Mouse (Mus musculus): ENCODE measurements around the gene Ift172. TPM values are rescaled to one million over a fixed set of nuclear protein-coding genes. Genes with fewer than 3 reads are reported as not detected.
A peak's percentile ranks its signal among the peaks of the same experiment; 100 is the strongest.

Ift172 gene
- 41.6 and 44.3 TPM in 2 replicates for polyA plus RNA-seq (2015; fragmentation: Nextera tagmentation; extraction: Ambion mirVana)

DNA sequence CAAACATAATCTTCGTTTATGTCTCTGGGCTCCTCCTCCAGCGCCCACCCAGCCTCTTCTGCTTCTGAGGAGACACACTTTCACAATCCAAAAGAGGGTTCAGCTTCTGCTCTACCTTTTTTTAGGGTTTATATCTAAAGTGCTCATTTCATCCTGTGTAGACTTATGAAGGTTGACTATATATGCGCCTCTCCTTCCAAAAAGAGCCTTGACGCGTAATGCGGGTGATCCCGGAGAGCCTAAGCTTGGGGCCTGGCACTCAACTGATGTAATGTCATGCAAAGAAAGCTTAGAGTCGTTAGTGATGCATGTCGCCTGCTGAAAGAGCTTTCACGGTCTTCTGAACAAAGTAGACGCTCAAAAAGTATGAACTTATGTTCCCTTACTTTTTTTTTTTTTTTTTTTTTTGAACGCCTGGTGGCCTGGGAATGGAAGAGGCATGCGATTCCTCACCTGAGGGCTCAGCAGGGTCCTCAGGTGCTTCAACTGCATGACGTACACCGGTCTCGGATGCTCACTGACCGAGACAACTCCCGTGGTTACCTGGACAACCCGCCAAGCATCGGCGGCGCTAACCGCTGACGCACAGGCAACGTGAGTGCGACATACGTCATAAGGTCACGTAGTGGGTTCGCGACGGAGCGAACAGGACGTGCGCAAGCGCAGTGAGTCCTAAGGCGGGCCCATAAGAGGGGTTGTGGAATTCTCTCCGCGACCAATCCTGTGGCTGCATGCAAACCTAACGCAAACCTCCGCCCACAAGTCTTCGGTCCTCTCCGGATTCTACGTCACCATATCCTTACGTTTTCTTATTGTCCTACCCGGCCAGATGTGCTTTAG, at the start of gene Ift172:
Gene Ift172 (minus strand): TSS at position 596 of the 840 bp plus-strand sequence.
- Histone ChIP-seq H3K27ac (ENCODE audit: low read length) (peak within 1 kb of the TSS; percentile 81), H3K36me3 (ENCODE audit: control insufficient read depth, insufficient read depth, low read length) (no peaks in the 10 kb centered on the region; the same call in 1 of the 2 replicates), H3K4me1 (replicated peaks; ENCODE audit: control insufficient read depth, insufficient read depth, low read length) (peaks cover 13% of the 10 kb centered on the region), H3K4me3 (ENCODE audit: low read length) (peak within 1 kb of the TSS; percentile 68), H3K4me2 (ENCODE audit: low read depth, low read length) (peak within 1 kb of the TSS; percentile 88), H3K9ac (ENCODE audit: low read length) (peak within 1 kb of the TSS; percentile 74), H3K9me3 (ENCODE audit: control insufficient read depth, low read length) (no peaks in the 10 kb centered on the region), H3K27me3 (ENCODE audit: control insufficient read depth, insufficient read depth, low read depth, low read length) (no peaks in the 10 kb centered on the region)
- 2% methylated on average over 45 of the region's 45 CpGs for WGBS
- peak; percentile 95 for ATAC-seq (ENCODE audit: low read depth)

DNA sequence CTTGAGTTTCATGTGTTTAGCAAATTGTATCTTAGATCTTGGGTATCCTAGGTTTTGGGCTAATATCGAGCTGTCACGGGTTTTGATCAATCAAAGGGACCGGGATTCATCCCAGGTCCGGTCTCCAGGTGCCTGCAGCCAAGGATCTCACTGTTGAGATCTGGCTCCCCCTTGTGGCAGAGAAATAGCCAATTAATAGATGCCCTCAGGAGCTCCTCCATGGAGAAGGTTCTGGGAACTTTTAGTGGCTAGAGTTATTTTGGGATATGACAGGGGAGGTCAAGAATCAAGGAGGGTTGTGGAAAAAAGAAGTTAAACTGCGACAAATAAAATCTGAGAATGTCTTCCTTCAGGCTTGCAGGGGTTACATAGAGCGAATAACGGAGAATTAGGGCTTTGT, 37.3 kb upstream of the Ift172 start:
- H3K4me1 ChIP-seq (replicated peaks; ENCODE audit: control insufficient read depth, insufficient read depth, low read length), result no peaks in the 10 kb centered on the region
- H3K9ac ChIP-seq (ENCODE audit: low read length), result no peak overlapping the region
- H3K9me3 ChIP-seq (ENCODE audit: control insufficient read depth, low read length), result no peaks in the 10 kb centered on the region; the same call in 1 of the 2 replicates
- no peak overlapping the region for H3K27ac ChIP-seq (ENCODE audit: low read length)
- H3K36me3 ChIP-seq (ENCODE audit: control insufficient read depth, insufficient read depth, low read length), result no peaks in the 10 kb centered on the region
- H3K4me3 ChIP-seq (ENCODE audit: low read length), result no peak overlapping the region
- no peak overlapping the region for H3K4me2 ChIP-seq (ENCODE audit: low read depth, low read length)
- 32% methylated on average over 7 of the region's 7 CpGs for WGBS
- no peaks in the 10 kb centered on the region for H3K27me3 ChIP-seq (ENCODE audit: control insufficient read depth, insufficient read depth, low read depth, low read length)
- ATAC-seq (ENCODE audit: low read depth), result no peak

DNA sequence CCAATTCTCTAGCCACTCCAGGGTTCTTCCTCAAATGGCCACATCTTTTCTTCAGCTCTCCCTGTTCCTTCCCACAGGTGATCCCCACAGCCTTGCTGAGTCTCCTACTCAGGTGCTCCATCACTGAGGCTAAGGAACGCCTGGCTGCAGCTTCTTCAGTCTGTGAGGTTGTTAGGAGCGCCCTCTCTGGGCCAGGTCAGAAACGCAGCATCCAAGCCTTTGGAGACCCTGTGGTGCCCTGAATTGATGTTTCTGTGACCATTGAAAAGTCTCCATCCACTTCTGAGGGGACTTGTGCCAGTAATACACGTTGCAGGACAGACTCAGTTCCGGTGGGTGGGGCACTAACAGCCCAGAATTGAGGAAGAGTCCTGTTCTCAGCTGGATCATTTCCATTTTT, 35.9 kb upstream of the Ift172 start:
- H3K9ac ChIP-seq (ENCODE audit: low read length), result no peak overlapping the region
- no peaks in the 10 kb centered on the region for H3K4me1 ChIP-seq (replicated peaks; ENCODE audit: control insufficient read depth, insufficient read depth, low read length)
- H3K9me3 ChIP-seq (ENCODE audit: control insufficient read depth, low read length), result no peaks in the 10 kb centered on the region
- no peak overlapping the region for H3K4me3 ChIP-seq (ENCODE audit: low read length)
- H3K27ac ChIP-seq (ENCODE audit: low read length), result no peak overlapping the region
- no peak for ATAC-seq (ENCODE audit: low read depth)
- WGBS, result 19% methylated on average over 5 of the region's 5 CpGs
- no peaks in the 10 kb centered on the region for H3K36me3 ChIP-seq (ENCODE audit: control insufficient read depth, insufficient read depth, low read length)
- H3K27me3 ChIP-seq (ENCODE audit: control insufficient read depth, insufficient read depth, low read depth, low read length), result no peaks in the 10 kb centered on the region
- H3K4me2 ChIP-seq (ENCODE audit: low read depth, low read length), result no peak overlapping the region

- ATAC-seq (ENCODE audit: low read depth), result no peak
- Histone ChIP-seq H3K4me2 (ENCODE audit: low read depth, low read length) (no peak overlapping the region), H3K4me3 (ENCODE audit: low read length) (no peak overlapping the region), H3K36me3 (ENCODE audit: control insufficient read depth, insufficient read depth, low read length) (no peaks in the 10 kb centered on the region), H3K9ac (ENCODE audit: low read length) (no peak overlapping the region), H3K4me1 (replicated peaks; ENCODE audit: control insufficient read depth, insufficient read depth, low read length) (no peaks in the 10 kb centered on the region), H3K27ac (ENCODE audit: low read length) (no peak overlapping the region), H3K9me3 (ENCODE audit: control insufficient read depth, low read length) (no peaks in the 10 kb centered on the region), H3K27me3 (ENCODE audit: control insufficient read depth, insufficient read depth, low read depth, low read length) (no peaks in the 10 kb centered on the region)
- 50% methylated on average over 3 of the region's 3 CpGs for WGBS
These were observed 33.2 kb upstream of the Ift172 start for GRCm38 (mm10) chr5:31324085-31324484.

DNA sequence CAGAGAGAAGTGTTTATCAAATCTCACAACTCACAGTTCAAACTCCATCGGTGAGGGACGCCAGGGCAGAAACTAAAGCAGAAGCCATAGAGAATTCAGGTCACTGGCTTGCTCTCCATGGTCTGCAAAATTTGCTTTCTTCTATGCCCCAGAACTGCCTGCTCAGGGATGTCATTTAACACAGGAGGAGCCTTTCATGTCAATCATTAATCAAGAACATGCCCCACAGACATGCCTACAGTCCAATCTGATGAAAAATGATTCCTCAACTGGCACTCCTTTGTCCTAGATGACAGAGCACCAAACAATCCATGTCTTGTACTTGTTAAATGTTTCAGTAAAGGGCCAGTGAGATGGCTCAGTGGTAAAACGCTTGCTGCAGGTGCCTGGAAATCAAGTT, 31.9 kb upstream of the Ift172 start:
- no peak for ATAC-seq (ENCODE audit: low read depth)
- H3K9ac ChIP-seq (ENCODE audit: low read length), result no peak overlapping the region
- H3K9me3 ChIP-seq (ENCODE audit: control insufficient read depth, low read length), result no peaks in the 10 kb centered on the region
- no peak overlapping the region for H3K4me2 ChIP-seq (ENCODE audit: low read depth, low read length)
- no peaks in the 10 kb centered on the region for H3K27me3 ChIP-seq (ENCODE audit: control insufficient read depth, insufficient read depth, low read depth, low read length)
- H3K4me3 ChIP-seq (ENCODE audit: low read length), result no peak overlapping the region
- 82% methylated on average over 3 of the region's 3 CpGs for WGBS
- H3K4me1 ChIP-seq (replicated peaks; ENCODE audit: control insufficient read depth, insufficient read depth, low read length), result no peaks in the 10 kb centered on the region
- no peaks in the 10 kb centered on the region for H3K36me3 ChIP-seq (ENCODE audit: control insufficient read depth, insufficient read depth, low read length)
- H3K27ac ChIP-seq (ENCODE audit: low read length), result no peak overlapping the region

DNA sequence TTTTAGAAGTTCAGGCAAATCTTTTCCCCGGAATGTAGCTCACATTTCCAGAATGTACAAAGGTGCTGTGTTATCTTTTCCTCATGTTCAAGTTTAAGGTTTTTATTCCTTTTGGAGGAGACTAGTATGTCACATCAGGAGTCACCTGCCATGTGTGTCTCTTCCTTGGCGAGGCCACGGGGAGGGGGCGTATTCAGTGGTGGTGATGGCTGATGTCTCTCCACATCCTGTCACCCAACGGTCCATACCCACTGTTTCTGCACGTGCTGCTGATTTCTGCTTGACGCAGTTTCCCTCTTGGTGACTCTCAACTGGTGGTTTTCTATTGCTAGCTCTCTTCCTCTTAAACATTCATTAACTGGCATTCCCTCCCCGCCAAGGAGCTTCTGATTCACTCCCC, 21.9 kb upstream of the Ift172 start:
- ATAC-seq (ENCODE audit: low read depth), result no peak
- WGBS, result 69% methylated on average over 8 of the region's 8 CpGs
- Histone ChIP-seq H3K4me3 (ENCODE audit: low read length) (no peak overlapping the region), H3K4me1 (replicated peaks; ENCODE audit: control insufficient read depth, insufficient read depth, low read length) (no peaks in the 10 kb centered on the region), H3K27ac (ENCODE audit: low read length) (no peak overlapping the region), H3K9ac (ENCODE audit: low read length) (no peak overlapping the region), H3K4me2 (ENCODE audit: low read depth, low read length) (no peak overlapping the region), H3K9me3 (ENCODE audit: control insufficient read depth, low read length) (no peaks in the 10 kb centered on the region), H3K36me3 (ENCODE audit: control insufficient read depth, insufficient read depth, low read length) (no peaks in the 10 kb centered on the region), H3K27me3 (ENCODE audit: control insufficient read depth, insufficient read depth, low read depth, low read length) (no peaks in the 10 kb centered on the region)

DNA sequence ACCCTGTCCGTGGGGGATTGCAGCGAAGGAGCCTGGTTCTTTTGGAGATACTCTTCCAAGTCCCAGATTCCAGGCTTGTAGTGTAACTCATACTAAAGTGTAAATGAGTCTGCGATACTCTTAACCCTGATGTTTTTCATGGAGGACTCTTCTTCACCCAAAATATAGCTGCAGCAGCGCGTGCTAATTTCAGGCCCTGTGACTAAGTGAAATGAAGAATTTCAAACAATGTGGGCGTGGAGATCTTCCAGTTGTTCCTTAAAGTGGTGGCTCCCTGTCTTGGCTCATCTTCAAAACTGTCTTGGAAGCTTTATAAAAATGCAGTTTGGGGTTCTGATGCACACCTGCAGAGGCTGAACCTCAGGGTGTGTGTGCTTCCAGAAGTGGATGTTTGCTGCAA, 12.2 kb upstream of the Ift172 start:
- H3K9ac ChIP-seq (ENCODE audit: low read length), result no peak overlapping the region
- WGBS, result 85% methylated on average over 6 of the region's 6 CpGs
- H3K27me3 ChIP-seq (ENCODE audit: control insufficient read depth, insufficient read depth, low read depth, low read length), result no peaks in the 10 kb centered on the region; the same call in 1 of the 2 replicates
- H3K36me3 ChIP-seq (ENCODE audit: control insufficient read depth, insufficient read depth, low read length), result no peaks in the 10 kb centered on the region
- no peak overlapping the region for H3K4me3 ChIP-seq (ENCODE audit: low read length)
- H3K4me1 ChIP-seq (replicated peaks; ENCODE audit: control insufficient read depth, insufficient read depth, low read length), result no peaks in the 10 kb centered on the region
- no peak for ATAC-seq (ENCODE audit: low read depth)
- H3K9me3 ChIP-seq (ENCODE audit: control insufficient read depth, low read length), result no peaks in the 10 kb centered on the region
- H3K27ac ChIP-seq (ENCODE audit: low read length), result no peak overlapping the region
- H3K4me2 ChIP-seq (ENCODE audit: low read depth, low read length), result no peak overlapping the region

DNA sequence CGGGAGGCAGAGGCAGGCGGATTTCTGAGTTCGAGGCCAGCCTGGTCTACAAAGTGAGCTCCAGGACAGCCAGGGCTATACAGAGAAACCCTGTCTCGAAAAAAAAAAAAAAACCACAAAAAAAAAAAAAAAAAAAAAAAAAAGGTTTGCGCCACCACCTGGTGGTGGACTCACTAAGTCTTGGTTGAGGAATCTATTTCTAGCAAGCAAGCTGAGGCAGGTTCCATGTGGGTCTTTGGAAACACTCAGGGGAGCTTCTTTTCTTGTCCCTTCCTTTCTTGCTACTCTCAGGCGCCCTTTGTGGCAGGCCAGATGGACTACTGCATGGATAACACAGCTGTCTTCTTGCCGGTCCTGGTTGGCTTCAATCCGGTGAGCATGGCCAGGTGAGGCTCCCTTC, 10.9 kb upstream of the Ift172 start:
- no peak overlapping the region for H3K4me3 ChIP-seq (ENCODE audit: low read length)
- no peaks in the 10 kb centered on the region for H3K4me1 ChIP-seq (replicated peaks; ENCODE audit: control insufficient read depth, insufficient read depth, low read length)
- 68% methylated on average over 7 of the region's 8 CpGs for WGBS
- no peaks in the 10 kb centered on the region for H3K9me3 ChIP-seq (ENCODE audit: control insufficient read depth, low read length)
- ATAC-seq (ENCODE audit: low read depth), result no peak
- H3K4me2 ChIP-seq (ENCODE audit: low read depth, low read length), result no peak overlapping the region
- H3K36me3 ChIP-seq (ENCODE audit: control insufficient read depth, insufficient read depth, low read length), result no peaks in the 10 kb centered on the region
- no peaks in the 10 kb centered on the region; the same call in 1 of the 2 replicates for H3K27me3 ChIP-seq (ENCODE audit: control insufficient read depth, insufficient read depth, low read depth, low read length)
- H3K27ac ChIP-seq (ENCODE audit: low read length), result no peak overlapping the region
- H3K9ac ChIP-seq (ENCODE audit: low read length), result no peak overlapping the region

- H3K4me1 ChIP-seq (replicated peaks; ENCODE audit: control insufficient read depth, insufficient read depth, low read length), result peaks cover 8% of the 10 kb centered on the region
- no peaks in the 10 kb centered on the region for H3K36me3 ChIP-seq (ENCODE audit: control insufficient read depth, insufficient read depth, low read length)
- no peak overlapping the region for H3K27ac ChIP-seq (ENCODE audit: low read length)
- no peaks in the 10 kb centered on the region for H3K9me3 ChIP-seq (ENCODE audit: control insufficient read depth, low read length)
- 30% methylated on average over 2 of the region's 2 CpGs for WGBS
- H3K4me2 ChIP-seq (ENCODE audit: low read depth, low read length), result no peak overlapping the region
- H3K27me3 ChIP-seq (ENCODE audit: control insufficient read depth, insufficient read depth, low read depth, low read length), result no peaks in the 10 kb centered on the region; the same call in 1 of the 2 replicates
- H3K4me3 ChIP-seq (ENCODE audit: low read length), result no peak overlapping the region
- H3K9ac ChIP-seq (ENCODE audit: low read length), result no peak overlapping the region
- ATAC-seq (ENCODE audit: low read depth), result no peak
These were observed 7.6 kb upstream of the Ift172 start for GRCm38 (mm10) chr5:31298486-31298885.

All from lung, embryonic 16.5 days (tissue).